Mouse (Mus musculus): Measurements from ENCODE around the gene Khdrbs2.
A peak's percentile ranks its signal among the peaks of the same experiment; 100 is the strongest.

The Khdrbs2 gene

DNA sequence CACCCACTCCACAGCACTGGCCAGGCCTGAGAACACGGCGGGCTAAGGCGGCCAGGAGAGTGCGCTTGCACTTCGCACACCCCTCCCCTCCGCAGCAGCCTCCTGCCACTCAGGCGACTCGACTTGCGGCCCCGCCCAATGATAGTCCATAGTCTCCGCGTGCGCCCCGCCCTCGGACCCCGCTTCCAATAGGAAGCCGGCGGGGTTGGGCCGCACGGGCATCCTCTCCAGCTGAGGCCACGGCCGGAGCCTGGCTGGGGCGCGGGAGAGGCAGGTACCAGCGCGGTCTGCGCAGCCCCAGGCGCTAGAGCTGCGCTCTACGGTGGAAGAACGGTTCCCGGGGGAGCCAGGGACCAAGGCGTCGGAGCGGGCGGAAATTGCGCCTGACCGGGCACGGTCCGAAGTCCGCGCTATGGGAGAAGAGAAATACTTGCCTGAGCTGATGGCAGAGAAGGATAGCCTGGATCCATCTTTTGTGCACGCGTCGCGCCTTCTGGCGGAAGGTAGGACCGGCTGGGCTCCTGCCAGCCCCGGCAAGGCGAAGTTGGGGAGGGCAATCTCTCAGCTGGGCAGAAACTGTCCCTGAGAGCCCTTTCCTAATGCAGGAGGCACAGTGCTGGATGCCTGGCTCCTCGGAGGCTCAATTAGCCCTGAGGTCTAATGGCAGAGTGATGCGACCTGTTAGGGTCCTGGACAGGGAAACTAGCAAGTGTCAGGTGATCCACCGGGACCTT lies at the start of gene Khdrbs2:
TSS of gene Khdrbs2 (plus strand) at position 209 of the 734 bp plus-strand sequence.
- peak; percentile 69 for DNase-seq (ENCODE audit: low read depth, low spot score)

DNA sequence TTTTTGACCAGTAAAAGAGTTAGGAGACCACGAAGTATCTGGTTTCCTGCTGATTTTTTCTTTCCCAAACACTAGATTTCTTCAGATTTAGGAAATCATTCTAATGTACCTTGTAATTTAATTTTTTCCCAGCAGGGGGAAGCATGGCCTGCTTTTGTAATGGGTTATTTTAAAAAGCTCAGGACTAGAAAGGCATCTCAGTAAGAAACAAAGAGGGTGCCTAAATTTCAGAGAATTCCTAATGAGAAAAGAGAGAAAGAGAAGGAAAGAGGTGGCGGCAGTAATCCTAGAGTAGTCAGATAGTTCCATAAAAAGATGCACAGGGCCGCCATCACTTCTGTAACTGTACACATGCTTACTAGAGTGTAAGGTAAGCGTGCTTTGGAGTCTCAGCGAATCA lies 2.1 kb downstream of the Khdrbs2 start:
- DNase-seq (ENCODE audit: low read depth, low spot score) = no peak

DNA sequence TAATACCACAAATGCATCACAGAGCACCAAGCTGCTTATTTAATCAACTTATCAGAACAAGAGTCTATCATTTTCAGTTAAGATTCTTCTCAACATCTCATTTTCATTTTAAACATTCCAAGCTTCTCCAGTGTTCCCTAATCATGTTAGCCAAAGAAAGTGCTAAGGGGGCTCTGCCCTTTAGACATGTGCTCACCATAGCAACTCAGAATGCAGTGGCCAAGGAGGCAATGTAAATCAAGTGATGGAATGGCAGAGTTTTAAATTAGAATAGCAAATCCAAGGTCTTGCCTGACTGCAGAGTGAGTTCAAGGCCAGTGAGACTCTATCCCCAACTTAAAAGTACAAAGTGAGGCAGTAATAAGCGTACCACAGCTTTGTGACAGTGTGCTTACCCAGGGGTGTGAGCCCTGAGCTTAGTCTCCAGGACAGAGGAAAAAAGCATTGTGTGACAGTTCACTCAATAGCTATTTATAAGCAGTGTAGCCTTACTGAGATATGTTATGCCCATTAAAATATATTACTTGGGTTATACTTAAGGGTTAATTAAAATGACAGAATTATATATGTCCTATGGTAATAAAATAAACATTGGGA lies 27.2 kb downstream of the Khdrbs2 start:
- DNase-seq (ENCODE audit: low read depth, low spot score) = no peak

DNA sequence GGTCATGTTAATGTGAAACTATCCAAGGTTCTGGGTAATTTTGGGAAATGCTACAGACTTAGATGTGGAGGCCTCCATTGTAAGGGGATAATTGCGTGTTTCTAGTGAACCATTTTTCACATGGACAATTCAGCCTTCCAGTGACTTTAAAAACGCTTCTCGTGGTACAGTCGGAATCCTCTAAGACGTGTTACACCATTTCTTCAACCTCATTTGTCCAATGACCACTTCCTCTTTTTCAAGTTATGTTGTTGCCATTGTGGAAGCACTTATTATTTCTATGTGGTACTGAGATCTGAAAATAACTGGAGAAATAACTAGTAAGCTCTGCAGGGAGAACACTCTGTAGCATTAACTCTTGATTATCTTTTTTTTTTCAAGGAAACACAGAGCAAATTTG lies 75.9 kb downstream of the Khdrbs2 start:
- no peak for DNase-seq (ENCODE audit: low read depth, low spot score)

DNA sequence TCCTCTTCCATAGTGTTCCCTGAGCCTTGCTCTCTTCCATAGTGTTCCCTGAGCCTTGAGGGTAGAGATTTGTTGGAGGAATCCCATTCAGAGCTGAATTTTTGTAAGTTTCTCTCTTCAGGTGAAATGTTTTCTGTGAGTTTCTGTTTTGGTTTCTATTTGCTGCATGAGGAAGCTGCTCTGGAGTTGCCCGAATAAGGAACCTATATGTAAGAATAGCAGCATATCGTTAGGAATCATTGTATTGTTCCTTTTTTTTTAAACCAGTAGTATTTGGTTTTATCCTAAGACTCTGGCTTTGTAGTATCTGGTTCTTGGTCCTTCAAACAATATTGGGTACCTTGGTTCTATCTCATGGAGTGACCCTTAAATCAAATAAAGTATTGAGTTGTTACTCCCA lies 77.1 kb downstream of the Khdrbs2 start:
- DNase-seq (ENCODE audit: low read depth, low spot score) = no peak

GRCm38 (mm10) chr1:32250337-32250736 lies 77.8 kb downstream of the Khdrbs2 start:
- DNase-seq (ENCODE audit: low read depth, low spot score) = no peak

- DNase-seq (ENCODE audit: low read depth, low spot score) = no peak
Observed at GRCm38 (mm10) chr1:32258942-32259341, 86.4 kb downstream of the Khdrbs2 start.

GRCm38 (mm10) chr1:32270519-32270918 lies 98.0 kb downstream of the Khdrbs2 start:
- DNase-seq (ENCODE audit: low read depth, low spot score) = no peak

GRCm38 (mm10) chr1:32294702-32295101 lies 122.2 kb downstream of the Khdrbs2 start:
- no peak for DNase-seq (ENCODE audit: low read depth, low spot score)

GRCm38 (mm10) chr1:32301391-32301790 lies 128.9 kb downstream of the Khdrbs2 start:
- DNase-seq (ENCODE audit: low read depth, low spot score) = no peak

- no peak for DNase-seq (ENCODE audit: low read depth, low spot score)
Observed at GRCm38 (mm10) chr1:32309074-32309473, 136.6 kb downstream of the Khdrbs2 start.

DNA sequence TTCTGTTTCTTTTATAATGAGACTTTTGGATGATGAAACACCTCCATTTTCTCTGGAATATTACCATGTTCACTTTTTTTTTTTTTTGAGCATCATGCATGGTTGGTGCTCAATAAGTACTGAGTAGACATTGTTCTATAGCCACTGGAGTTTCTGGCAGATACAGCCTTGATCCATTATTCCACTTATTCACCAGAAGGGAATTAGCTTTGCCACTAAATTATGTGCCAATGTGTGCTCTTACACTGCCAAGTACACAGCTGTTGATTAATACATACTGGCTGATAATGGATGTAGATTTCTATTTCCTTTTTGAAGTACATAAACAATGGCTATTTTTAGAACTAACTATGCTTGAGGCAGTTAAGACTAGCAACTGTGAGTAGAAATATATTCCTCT lies 137.1 kb downstream of the Khdrbs2 start:
- no peak for DNase-seq (ENCODE audit: low read depth, low spot score)

DNA sequence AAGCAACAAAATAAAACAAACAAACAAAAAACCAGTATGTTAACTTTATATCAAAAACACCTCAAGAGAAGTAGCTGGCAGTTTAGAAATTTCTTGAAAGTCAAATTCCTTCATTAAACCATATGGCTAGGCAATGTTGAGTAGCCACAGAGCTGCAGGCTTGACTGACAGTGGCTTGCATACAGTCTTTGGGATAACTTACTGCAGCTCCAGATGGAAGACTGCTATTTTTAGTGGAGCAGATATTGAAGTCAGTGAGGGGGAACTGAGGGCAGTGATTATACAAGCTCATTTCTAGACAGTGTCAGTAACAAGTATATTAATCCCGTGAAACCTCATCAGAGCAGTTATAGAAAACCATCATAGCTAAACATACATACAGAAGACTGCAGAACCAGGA lies 166.6 kb downstream of the Khdrbs2 start:
- DNase-seq (ENCODE audit: low read depth, low spot score) = no peak

DNA sequence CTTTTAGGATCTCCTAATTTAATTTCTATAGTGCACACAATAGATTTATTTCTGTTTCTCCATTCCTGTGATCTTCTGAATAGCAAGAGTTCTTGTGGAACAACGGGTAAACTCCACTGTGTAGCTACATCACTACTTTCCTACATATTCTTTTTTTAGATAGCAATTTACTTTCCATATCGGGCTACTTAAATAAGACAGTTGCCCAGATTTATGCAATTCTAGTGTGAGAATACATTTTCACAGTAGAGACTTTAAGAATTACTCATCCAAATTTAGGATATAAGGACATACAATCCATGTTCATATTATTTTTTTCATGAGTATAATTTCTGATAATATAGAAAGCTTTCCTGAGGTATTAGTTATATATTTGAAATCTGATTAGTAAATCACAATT lies 175.0 kb downstream of the Khdrbs2 start:
- DNase-seq (ENCODE audit: low read depth, low spot score) = no peak

GRCm38 (mm10) chr1:32352076-32352475 lies 179.6 kb downstream of the Khdrbs2 start:
- DNase-seq (ENCODE audit: low read depth, low spot score) = no peak

- DNase-seq (ENCODE audit: low read depth, low spot score) = no peak
Observed at GRCm38 (mm10) chr1:32363539-32363938, 191.0 kb downstream of the Khdrbs2 start.

- no peak for DNase-seq (ENCODE audit: low read depth, low spot score)
Observed at GRCm38 (mm10) chr1:32397553-32397952, 225.0 kb downstream of the Khdrbs2 start.

- DNase-seq (ENCODE audit: low read depth, low spot score) = no peak
Observed at GRCm38 (mm10) chr1:32407651-32408050, 235.1 kb downstream of the Khdrbs2 start.

GRCm38 (mm10) chr1:32428410-32428809 lies 255.9 kb downstream of the Khdrbs2 start:
- DNase-seq (ENCODE audit: low read depth, low spot score) = no peak

DNA sequence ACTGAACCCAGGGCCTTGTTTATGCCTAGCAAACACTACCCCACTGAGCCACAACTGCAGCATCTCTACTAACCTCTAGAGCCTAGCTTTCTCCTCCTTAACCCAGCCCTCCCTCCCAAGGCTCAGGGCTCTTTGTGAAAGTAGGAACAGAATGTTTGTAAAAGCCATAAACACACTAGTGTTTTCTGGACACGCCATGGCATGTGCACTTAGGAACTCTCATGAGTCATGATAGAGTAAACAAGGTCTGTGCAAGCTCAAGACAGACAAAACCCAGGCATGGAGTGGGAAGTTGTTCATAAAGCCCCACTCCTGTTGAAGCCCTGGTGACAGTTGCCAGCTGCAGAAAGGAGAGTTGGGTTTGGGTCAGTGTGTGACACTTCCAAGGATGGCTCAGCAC lies 257.0 kb downstream of the Khdrbs2 start:
- no peak for DNase-seq (ENCODE audit: low read depth, low spot score)

DNA sequence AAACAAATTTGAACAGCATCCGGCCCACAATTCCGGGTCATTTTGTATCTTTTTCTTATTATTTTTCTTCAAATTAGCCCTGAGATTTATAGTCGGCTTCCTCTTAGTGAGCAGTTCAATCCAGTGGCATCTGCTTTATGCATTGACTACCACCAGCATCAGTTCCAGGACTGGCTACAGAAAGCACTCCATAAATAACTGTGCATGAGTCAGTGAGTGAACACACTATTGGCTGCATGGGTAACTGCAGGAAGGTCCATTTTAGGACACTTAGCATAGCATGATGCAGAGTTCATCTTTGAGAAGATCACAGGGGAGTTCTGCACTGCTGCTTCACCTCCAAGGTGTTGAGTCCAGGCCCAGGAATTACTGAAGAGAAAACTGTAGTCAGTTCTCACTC lies 258.0 kb downstream of the Khdrbs2 start:
- no peak for DNase-seq (ENCODE audit: low read depth, low spot score)

DNA sequence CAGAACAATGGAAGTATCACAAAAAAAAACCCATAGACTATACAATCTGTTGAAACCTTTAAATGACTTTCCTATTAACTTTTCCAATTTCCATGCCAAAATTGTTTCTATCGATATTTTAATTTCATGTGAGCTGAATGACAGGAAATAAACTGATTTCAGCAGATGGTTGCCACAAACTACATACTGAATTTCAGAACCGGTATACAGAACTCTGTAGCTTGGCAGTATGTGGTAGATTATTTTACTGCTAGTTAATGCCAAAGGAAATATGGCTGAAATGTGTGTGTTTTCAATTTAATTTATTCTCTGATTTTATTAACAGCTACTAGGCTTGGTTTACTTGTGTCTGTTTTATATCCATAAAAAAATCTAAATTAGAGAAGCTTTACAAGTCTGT lies 260.6 kb downstream of the Khdrbs2 start:
- DNase-seq (ENCODE audit: low read depth, low spot score) = no peak

GRCm38 (mm10) chr1:32443927-32444326 lies 271.4 kb downstream of the Khdrbs2 start:
- DNase-seq (ENCODE audit: low read depth, low spot score) = no peak

Measured in WW6 (cell line).